Mouse (Mus musculus) midbrain, embryonic 12.5 days (tissue): Measurements from ENCODE around the gene Wnt6. TPM values are rescaled to one million over a fixed set of nuclear protein-coding genes. Genes with fewer than 3 reads are reported as not detected.

Experiments
- polyA plus RNA-seq: library from polyadenylated mRNA; unstranded; fragments of >200 nt; fragmentation: Nextera tagmentation; extraction: Ambion mirVana; gene quantifications from 2 replicates; pipeline ENCODE4 v1.2.1, GENCODE M21; 2016

The Wnt6 gene
- polyA plus RNA-seq, 1 experiment from 2014 or later = 7.9 TPM

Other genes with a start within 250 kb of the Wnt6 start
- 1.1 and 1.5 TPM in 2 replicates for gene Plcd4, start 229.0 kb upstream of the Wnt6 start, polyA plus RNA-seq
- 42.1 and 44.2 TPM in 2 replicates for gene Usp37, start 227.6 kb upstream of the Wnt6 start, polyA plus RNA-seq
- 10.6 and 11.2 TPM in 2 replicates for gene Zfp142, start 183.6 kb upstream of the Wnt6 start, polyA plus RNA-seq
- 16.4 and 17.0 TPM in 2 replicates for gene Bcs1l, start 183.6 kb upstream of the Wnt6 start, polyA plus RNA-seq
- 31.5 and 35.5 TPM in 2 replicates for gene Rnf25, start 170.5 kb upstream of the Wnt6 start, polyA plus RNA-seq
- 25.3 and 25.9 TPM in 2 replicates for gene Stk36, start 170.4 kb upstream of the Wnt6 start, polyA plus RNA-seq
- 43.7 and 51.9 TPM in 2 replicates for gene Ttll4, start 110.1 kb upstream of the Wnt6 start, polyA plus RNA-seq
- gene Cyp27a1, start 58.3 kb upstream of the Wnt6 start, polyA plus RNA-seq = 4.2 and 5.8 TPM in 2 replicates
- not detected in 2 replicates for gene Prkag3, start 22.7 kb upstream of the Wnt6 start, polyA plus RNA-seq
- 1.7 and 1.8 TPM in 2 replicates for gene Wnt10a, start 19.6 kb downstream of the Wnt6 start, polyA plus RNA-seq
- gene Cdk5r2, start 83.0 kb downstream of the Wnt6 start, polyA plus RNA-seq = 5.6 and 8.7 TPM in 2 replicates
- gene Fev, start 113.5 kb downstream of the Wnt6 start, polyA plus RNA-seq = 0.25 and 0.55 TPM in 2 replicates
- not detected in 2 replicates for gene Cryba2, start 121.3 kb downstream of the Wnt6 start, polyA plus RNA-seq
- 0.16 and 0.17 TPM in 2 replicates for gene Cfap65, start 163.7 kb downstream of the Wnt6 start, polyA plus RNA-seq
- 0.14 and 0.23 TPM in 2 replicates for gene Ihh, start 179.8 kb downstream of the Wnt6 start, polyA plus RNA-seq